Mouse (Mus musculus): Measurements from ENCODE around the gene Nkd2. TPM values are rescaled to one million over a fixed set of nuclear protein-coding genes. Genes with fewer than 3 reads are reported as not detected.

Nkd2 gene
- polyA plus RNA-seq, 1 experiment from 2014 or later, result 4.1 TPM

DNA sequence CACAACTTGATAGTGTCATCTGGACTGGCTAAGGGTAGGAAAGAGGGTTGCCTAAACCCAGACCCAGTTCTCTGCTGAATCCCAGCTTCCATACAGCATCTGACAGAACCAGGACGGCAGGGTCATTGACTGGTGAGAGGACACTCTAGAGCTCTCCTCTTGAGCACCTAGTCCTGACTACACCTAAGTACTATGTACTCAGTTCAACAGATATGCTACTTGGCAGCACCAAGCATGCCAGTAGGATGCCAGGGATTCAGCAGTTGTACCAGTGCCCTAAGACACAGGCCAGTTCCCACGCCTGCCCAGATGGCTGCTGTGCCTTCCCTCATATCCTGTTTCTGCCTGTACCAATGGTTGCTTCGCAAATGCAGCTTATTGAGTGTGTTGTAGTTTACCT lies 34.5 kb downstream of the Nkd2 start:
- H3K27ac ChIP-seq, result no peak overlapping the region
- no peaks in the 10 kb centered on the region for H3K9me3 ChIP-seq
- H3K27me3 ChIP-seq (replicated peaks), result no peaks in the 10 kb centered on the region
- peaks cover 21% of the 10 kb centered on the region for H3K36me3 ChIP-seq
- H3K4me1 ChIP-seq (replicated peaks), result no peaks in the 10 kb centered on the region
- no peak for ATAC-seq
- H3K4me3 ChIP-seq (replicated peaks), result no peak overlapping the region
- WGBS, result 91% methylated on average over 3 of the region's 3 CpGs
- H3K9ac ChIP-seq, result no peak overlapping the region
- no peak overlapping the region for H3K4me2 ChIP-seq (replicated peaks)

DNA sequence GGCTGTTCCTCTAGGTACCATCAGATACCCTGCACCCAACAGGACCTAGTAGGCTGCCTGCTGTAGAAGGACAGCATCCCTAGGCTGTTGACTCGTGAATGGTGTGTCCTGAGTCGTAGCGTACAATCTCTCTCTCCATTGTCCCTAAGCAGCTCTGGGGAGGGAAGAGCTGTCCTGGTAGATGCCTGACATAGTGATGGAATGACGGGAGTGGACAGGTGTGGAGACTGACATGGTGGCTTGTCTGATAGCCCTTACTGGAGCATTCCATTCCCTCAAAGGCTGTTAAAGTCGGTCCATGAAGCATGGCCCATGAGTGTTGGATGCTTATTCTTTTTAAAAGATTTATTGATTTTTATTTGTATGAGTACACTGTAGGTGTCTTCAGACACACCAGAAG lies 42.5 kb downstream of the Nkd2 start:
- Histone ChIP-seq H3K36me3 (peaks cover 24% of the 10 kb centered on the region), H3K9me3 (no peaks in the 10 kb centered on the region), H3K27ac (no peak overlapping the region), H3K4me2 (replicated peaks) (no peak overlapping the region), H3K4me3 (replicated peaks) (no peak overlapping the region), H3K9ac (no peak overlapping the region), H3K27me3 (replicated peaks) (no peaks in the 10 kb centered on the region), H3K4me1 (replicated peaks) (no peaks in the 10 kb centered on the region)
- ATAC-seq, result no peak
- WGBS, result 95% methylated on average over 5 of the region's 5 CpGs

DNA sequence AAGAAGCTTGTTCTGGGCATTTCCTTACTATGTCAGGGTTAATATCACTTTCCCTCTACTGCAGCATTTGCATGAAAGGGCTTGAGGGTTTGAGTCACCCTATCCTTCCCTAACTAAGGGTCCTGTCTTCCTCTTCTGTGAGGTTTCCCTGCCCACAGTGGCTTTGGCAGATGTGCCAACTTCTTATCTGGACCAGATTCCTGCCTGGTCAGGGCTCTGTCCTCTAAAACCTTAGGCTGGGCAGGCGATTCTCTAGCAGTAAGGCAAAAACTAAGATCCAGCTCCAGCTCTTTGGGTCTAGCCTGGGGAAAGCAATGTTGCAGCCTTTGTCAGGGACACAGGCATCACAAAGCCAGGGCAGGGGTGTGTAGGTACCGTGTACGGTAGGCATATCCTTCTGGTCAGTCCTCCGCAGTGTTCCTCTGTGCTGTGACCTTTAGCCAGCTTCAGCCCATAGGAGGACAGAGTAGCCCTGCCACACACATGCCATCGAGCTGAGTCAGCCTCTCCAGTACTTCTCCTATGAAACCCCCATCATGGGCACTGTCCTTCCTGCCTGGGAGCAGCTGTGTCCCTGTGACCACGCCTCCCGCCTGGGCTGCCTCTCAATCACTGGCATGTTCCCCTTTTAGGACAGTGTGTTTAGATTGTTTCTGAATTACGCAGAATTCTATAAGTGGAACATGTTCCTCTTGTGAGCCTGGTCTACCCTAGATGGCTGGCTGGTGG lies 43.8 kb downstream of the Nkd2 start:
- Histone ChIP-seq H3K9ac (no peak overlapping the region), H3K27me3 (replicated peaks) (no peaks in the 10 kb centered on the region), H3K4me3 (replicated peaks) (no peak overlapping the region), H3K36me3 (peaks cover 24% of the 10 kb centered on the region), H3K4me1 (replicated peaks) (no peaks in the 10 kb centered on the region), H3K4me2 (replicated peaks) (no peak overlapping the region), H3K9me3 (no peaks in the 10 kb centered on the region), H3K27ac (no peak overlapping the region)
- 73% methylated on average over 8 of the region's 8 CpGs for WGBS
- ATAC-seq, result peak; percentile 59

DNA sequence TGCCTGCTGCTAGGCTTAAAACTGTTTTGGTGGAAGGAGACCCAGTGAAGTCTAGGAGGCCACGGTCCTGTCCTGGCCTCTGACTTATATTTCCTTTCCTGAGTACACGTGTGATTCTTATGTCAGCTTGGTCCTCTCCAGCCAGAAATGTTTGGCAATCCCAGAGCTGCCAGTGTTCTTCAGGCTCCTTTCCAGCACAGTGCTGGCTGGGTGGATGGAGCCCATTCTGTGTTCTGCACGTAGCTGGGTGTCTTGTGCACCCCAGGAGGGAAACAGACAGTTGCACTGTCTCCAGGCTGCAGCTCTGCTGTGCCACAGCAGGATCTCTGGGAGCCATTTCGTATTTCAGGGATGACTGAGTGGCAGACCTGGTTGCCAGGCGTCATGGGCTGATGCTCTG lies 48.3 kb downstream of the Nkd2 start:
- peaks cover 31% of the 10 kb centered on the region for H3K36me3 ChIP-seq

DNA sequence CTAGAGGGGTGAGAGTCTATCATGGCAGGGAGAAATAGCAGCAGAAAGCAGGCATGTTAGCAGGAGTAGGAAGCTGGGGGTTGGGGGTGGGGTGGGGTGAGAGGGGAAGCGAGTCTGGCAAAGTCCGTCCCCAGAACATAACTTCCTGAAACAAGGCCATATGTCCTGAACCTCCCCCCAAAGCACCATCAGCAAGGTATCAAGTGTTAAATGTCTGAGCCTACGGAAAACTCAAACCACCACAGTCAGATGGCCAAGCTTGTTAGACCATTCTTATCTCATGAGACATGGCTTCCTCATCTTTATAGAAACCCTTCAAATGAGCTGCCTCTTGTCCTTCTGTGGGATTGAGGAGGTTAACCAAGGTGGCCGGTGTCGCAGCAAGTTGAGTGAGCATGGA lies 54.3 kb downstream of the Nkd2 start:
- no peak overlapping the region for H3K9ac ChIP-seq
- 86% methylated on average over 5 of the region's 5 CpGs for WGBS
- no peak for ATAC-seq
- no peaks in the 10 kb centered on the region for H3K4me1 ChIP-seq (replicated peaks)
- H3K27me3 ChIP-seq (replicated peaks), result no peaks in the 10 kb centered on the region
- no peak overlapping the region for H3K4me3 ChIP-seq (replicated peaks)
- H3K36me3 ChIP-seq, result peaks cover 45% of the 10 kb centered on the region
- H3K4me2 ChIP-seq (replicated peaks), result no peak overlapping the region
- no peak overlapping the region for H3K27ac ChIP-seq
- no peaks in the 10 kb centered on the region for H3K9me3 ChIP-seq

More for the DNA sequence above, 48.3 kb downstream of the Nkd2 start:
- H3K9ac ChIP-seq, result no peak overlapping the region
- no peak overlapping the region for H3K27ac ChIP-seq
- H3K9me3 ChIP-seq, result no peaks in the 10 kb centered on the region
- no peak overlapping the region for H3K4me2 ChIP-seq (replicated peaks)
- 90% methylated on average over 5 of the region's 5 CpGs for WGBS
- no peaks in the 10 kb centered on the region for H3K27me3 ChIP-seq (replicated peaks)
- ATAC-seq, result no peak
- no peaks in the 10 kb centered on the region for H3K4me1 ChIP-seq (replicated peaks)
- H3K4me3 ChIP-seq (replicated peaks), result no peak overlapping the region

DNA sequence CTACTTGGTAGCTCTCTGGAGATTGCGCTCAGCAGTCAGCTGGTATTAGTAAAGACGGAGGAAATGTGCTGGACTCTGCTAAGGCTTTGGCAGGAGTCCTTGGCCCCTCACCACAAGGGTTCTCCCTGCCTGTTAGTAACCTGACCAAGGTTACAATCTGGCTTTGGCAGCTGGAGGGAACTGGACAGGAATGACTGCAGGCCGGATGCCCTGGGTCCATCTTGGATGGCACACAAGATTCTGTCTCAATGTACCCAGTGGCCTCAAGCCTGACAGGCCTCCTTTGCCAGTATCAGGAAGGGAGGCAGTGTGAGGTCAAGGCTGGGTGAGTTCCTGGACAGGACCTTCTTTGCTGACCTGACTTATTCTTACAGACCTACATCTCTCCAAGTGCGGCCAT lies 55.3 kb downstream of the Nkd2 start:
- WGBS, result 97% methylated on average over 4 of the region's 4 CpGs
- no peak overlapping the region for H3K4me3 ChIP-seq (replicated peaks)
- no peak for ATAC-seq
- H3K27me3 ChIP-seq (replicated peaks), result no peaks in the 10 kb centered on the region
- H3K9ac ChIP-seq, result no peak overlapping the region
- H3K4me1 ChIP-seq (replicated peaks), result no peaks in the 10 kb centered on the region
- no peak overlapping the region for H3K27ac ChIP-seq
- H3K9me3 ChIP-seq, result no peaks in the 10 kb centered on the region
- H3K4me2 ChIP-seq (replicated peaks), result no peak overlapping the region
- peaks cover 45% of the 10 kb centered on the region for H3K36me3 ChIP-seq

DNA sequence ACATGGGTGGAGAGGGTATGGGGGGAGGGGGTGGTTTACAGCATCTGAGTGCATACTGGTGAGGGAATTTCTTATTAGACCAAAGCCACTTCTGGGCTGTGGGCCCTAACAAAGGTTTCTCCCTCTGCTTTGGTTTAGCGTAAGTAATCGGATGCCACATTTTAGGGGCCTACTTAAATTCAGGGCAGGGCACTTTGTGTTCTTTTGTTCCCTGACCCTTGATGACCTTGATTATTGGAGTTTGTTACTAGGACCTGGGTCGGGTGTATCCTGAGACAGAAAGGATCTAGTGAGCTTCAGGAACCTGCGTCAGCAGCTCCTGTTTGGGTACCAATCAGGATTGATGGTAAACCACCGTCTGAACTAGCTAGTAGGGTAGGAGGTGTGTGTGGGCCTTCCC lies 64.9 kb downstream of the Nkd2 start:
- WGBS, result 61% methylated on average over 5 of the region's 5 CpGs
- Histone ChIP-seq H3K9ac (no peak overlapping the region), H3K4me3 (replicated peaks) (no peak overlapping the region), H3K27me3 (replicated peaks) (no peaks in the 10 kb centered on the region), H3K27ac (no peak overlapping the region), H3K36me3 (peaks cover 14% of the 10 kb centered on the region; the same call in 1 of the 2 replicates), H3K4me1 (replicated peaks) (peaks cover 4% of the 10 kb centered on the region; the same call in 1 of the 2 replicates), H3K9me3 (no peaks in the 10 kb centered on the region), H3K4me2 (replicated peaks) (no peak overlapping the region)
- no peak for ATAC-seq

DNA sequence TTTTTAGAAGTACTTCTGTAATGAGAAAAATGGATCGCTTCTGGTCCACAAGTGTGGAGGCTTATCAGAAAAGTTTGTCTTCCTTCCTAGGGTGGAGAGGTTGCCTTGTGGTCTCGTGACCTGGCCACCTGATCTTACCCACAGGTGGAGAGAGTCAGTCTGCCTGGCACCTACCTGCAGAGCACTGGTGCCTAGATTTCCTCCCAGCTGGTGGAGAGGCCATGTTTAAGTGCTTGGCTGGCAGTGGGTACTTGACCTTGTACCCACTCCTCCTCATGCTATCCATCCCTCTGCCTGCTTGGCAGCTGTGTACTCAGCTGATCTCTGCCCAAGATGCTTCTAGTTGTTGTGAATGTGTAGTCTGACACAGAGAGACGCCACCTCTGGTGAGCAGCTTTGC lies 69.9 kb downstream of the Nkd2 start:
- no peaks in the 10 kb centered on the region for H3K27me3 ChIP-seq (replicated peaks)
- H3K36me3 ChIP-seq, result no peaks in the 10 kb centered on the region
- H3K4me1 ChIP-seq (replicated peaks), result peaks cover 16% of the 10 kb centered on the region
- no peak for ATAC-seq
- H3K4me3 ChIP-seq (replicated peaks), result no peak overlapping the region
- WGBS, result 81% methylated on average over 3 of the region's 3 CpGs
- H3K4me2 ChIP-seq (replicated peaks), result no peak overlapping the region
- no peaks in the 10 kb centered on the region for H3K9me3 ChIP-seq
- no peak overlapping the region for H3K9ac ChIP-seq
- H3K27ac ChIP-seq, result no peak overlapping the region

DNA sequence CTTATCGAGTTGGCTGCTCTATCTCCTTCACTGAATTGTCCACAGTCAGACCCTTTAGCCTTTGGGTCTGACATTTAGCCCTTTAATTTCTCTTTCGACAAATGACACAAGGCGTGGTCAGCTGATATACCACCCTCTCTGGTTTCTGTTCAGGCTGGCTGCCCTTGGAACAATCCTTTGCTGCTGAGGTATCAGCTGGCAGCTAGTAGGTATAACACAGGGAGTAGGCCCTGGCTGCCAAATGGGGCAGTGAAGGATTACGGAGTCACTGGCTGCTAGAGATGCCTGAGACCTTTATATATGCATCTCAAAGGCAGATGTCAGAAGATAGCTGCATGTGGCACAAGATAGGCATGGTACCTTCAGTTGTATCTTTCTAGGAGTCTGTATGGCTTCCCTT lies 71.6 kb downstream of the Nkd2 start:
- WGBS, result 67% methylated on average over 4 of the region's 4 CpGs
- Histone ChIP-seq H3K4me1 (replicated peaks) (peaks cover 28% of the 10 kb centered on the region), H3K9ac (no peak overlapping the region), H3K4me2 (replicated peaks) (no peak overlapping the region), H3K36me3 (no peaks in the 10 kb centered on the region), H3K27me3 (replicated peaks) (no peaks in the 10 kb centered on the region), H3K9me3 (no peaks in the 10 kb centered on the region), H3K4me3 (replicated peaks) (no peak overlapping the region), H3K27ac (0 out of 2 replicates have a peak overlapping the region, but pooled peaks have one; percentile 19)
- ATAC-seq, result no peak

DNA sequence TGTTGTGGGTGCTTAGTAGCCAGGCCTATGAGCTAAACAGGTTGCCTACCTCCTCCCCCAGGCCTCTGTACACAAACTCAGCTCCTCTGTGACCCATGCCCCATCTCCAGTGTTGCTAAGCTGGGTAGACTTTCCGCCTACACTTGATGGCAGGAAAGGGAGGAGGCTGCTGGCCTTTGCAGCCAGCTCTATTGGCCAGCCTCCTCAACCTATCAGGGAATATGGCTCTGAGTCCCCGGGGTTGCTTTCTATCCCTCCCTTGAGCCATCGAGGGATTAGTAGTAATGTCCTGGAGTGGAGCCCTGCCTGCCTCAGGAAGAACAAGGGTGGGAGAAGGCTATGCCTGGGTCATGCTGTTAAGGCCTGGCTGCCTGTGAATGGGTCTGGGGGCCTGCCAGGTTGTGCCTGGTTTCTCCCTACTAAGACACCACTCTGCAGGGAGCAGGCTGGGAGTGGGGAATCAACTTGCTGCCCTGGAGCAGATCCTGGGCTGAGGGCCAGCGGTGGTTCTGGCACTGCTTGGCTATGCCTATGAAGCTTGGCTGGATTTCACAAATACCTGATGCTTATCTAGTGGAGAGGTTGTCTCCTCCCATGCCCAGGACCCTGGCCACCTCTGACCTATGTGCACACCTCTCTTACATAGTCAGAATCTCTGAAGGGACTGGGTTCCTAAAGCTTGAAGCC lies 73.8 kb downstream of the Nkd2 start:
- H3K27me3 ChIP-seq (replicated peaks), result no peaks in the 10 kb centered on the region
- H3K36me3 ChIP-seq, result no peaks in the 10 kb centered on the region
- no peaks in the 10 kb centered on the region for H3K9me3 ChIP-seq
- H3K27ac ChIP-seq, result no peak overlapping the region
- no peak for ATAC-seq
- H3K4me2 ChIP-seq (replicated peaks), result no peak overlapping the region
- WGBS, result 57% methylated on average over 4 of the region's 4 CpGs
- H3K4me3 ChIP-seq (replicated peaks), result no peak overlapping the region
- H3K4me1 ChIP-seq (replicated peaks), result peaks cover 32% of the 10 kb centered on the region
- no peak overlapping the region for H3K9ac ChIP-seq

DNA sequence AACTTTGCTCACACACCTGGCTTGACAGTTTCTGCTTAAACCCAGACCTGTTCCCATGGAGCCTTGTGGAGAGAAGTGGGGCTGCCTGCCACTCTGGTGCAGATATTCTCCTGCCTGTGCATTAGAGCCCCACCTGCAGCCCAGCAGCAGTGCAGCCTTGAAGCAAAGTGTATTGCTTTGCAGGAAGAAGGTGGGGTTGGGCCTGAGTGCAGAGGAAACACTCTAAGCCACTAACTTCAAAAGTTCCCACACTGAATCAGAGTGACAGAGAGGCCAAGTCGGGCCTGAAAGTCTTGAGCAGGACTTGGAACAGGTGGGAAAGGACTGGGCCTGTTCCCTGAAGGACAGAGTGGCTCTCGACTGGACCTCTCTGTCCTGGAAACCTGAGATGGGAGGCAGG lies 74.8 kb downstream of the Nkd2 start:
- peak; percentile 26; the same call in 1 of the 2 replicates for ATAC-seq

DNA sequence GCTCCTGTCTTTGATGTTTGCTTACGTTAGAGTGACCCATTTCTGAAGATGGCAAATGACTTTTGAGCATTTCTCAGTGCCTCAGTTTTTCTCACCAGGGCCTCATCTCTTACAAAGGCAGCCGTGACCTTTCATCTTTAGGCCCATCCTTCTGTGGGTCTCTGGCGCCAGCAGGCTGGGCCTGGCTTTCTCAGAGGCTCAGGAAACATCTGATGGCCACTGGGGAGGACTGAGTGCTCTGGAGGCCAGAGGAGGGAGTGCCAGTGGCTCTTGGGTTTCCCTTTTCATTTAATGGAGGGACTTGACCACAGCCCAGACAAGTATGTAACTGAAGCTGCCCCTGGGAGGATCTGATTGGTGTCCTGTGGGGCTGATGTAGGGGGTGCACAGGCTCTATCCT lies 76.3 kb downstream of the Nkd2 start:
- Histone ChIP-seq H3K4me2 (replicated peaks) (peak overlapping the region; percentile 46), H3K4me1 (replicated peaks) (peaks cover 47% of the 10 kb centered on the region), H3K27me3 (replicated peaks) (no peaks in the 10 kb centered on the region), H3K4me3 (replicated peaks) (no peak overlapping the region), H3K9me3 (no peaks in the 10 kb centered on the region), H3K36me3 (no peaks in the 10 kb centered on the region), H3K27ac (peak overlapping the region; percentile 86), H3K9ac (no peak overlapping the region)
- ATAC-seq, result no peak
- 40% methylated on average over 3 of the region's 3 CpGs for WGBS

More for the DNA sequence above, 74.8 kb downstream of the Nkd2 start:
- no peak overlapping the region for H3K4me3 ChIP-seq (replicated peaks)
- H3K27me3 ChIP-seq (replicated peaks), result no peaks in the 10 kb centered on the region
- H3K27ac ChIP-seq, result peak overlapping the region; percentile 24; the same call in 1 of the 2 replicates
- 0 out of 2 replicates have a peak overlapping the region, but pooled peaks have one; percentile 0 for H3K9ac ChIP-seq
- H3K36me3 ChIP-seq, result no peaks in the 10 kb centered on the region
- no peak overlapping the region for H3K4me2 ChIP-seq (replicated peaks)
- H3K9me3 ChIP-seq, result no peaks in the 10 kb centered on the region
- 26% methylated on average over 2 of the region's 2 CpGs for WGBS
- peaks cover 40% of the 10 kb centered on the region for H3K4me1 ChIP-seq (replicated peaks)
